Mouse (Mus musculus): ENCODE results near the gene Nanog. TPM values are rescaled to one million over a fixed set of nuclear protein-coding genes. Genes with fewer than 3 reads are reported as not detected.

The Nanog gene
- total RNA-seq, 2 experiments from 2014 or later: not detected

GRCm38 (mm10) chr6:122763844-122764445 is 56.7 kb downstream of the Nanog start:
- DNase-seq: no peak

Other genes starting within 250 kb of the Nanog start
- gene Rimklb, start 208.7 kb upstream of the Nanog start, total RNA-seq (2021): 1 to 10 TPM in 1 of 2 experiments, under 1 TPM in 1; 0.82 to 1.5 TPM
- gene Mfap5, start 201.6 kb upstream of the Nanog start, total RNA-seq (2021): 10 to 100 TPM; 53.9 to 57.8 TPM
- gene Aicda, start 153.7 kb upstream of the Nanog start, total RNA-seq (2021): not detected
- gene Apobec1, start 105.0 kb upstream of the Nanog start, total RNA-seq (2021): 10 to 100 TPM; 10.5 to 11.2 TPM
- gene Gdf3, start 97.4 kb upstream of the Nanog start, total RNA-seq (2021): not detected
- not detected for gene Dppa3, start 81.1 kb upstream of the Nanog start, total RNA-seq (2021)
- gene Slc2a3, start 94.2 kb downstream of the Nanog start, total RNA-seq (2021): 10 to 100 TPM; 10.1 to 12.9 TPM
- 10 to 100 TPM; 16.7 to 18.5 TPM for gene Foxj2, start 112.4 kb downstream of the Nanog start, total RNA-seq (2021)
- gene C3ar1, start 148.7 kb downstream of the Nanog start, total RNA-seq (2021): 1 to 10 TPM; 1.7 to 2.2 TPM
- 10 to 100 TPM; 44.8 to 45.8 TPM for gene Necap1, start 167.0 kb downstream of the Nanog start, total RNA-seq (2021)
- 1 to 10 TPM; 3.3 TPM for gene Clec4a1, start 214.4 kb downstream of the Nanog start, total RNA-seq (2021)
- 1 to 10 TPM; 2.4 to 4.2 TPM for gene Clec4a3, start 245.0 kb downstream of the Nanog start, total RNA-seq (2021)